Mouse (Mus musculus): ENCODE data around the gene Gm49711. TPM values are rescaled to one million over a fixed set of nuclear protein-coding genes. Genes with fewer than 3 reads are reported as not detected.

The Gm49711 gene
- total and polyA plus RNA-seq, 3 experiments, result not detected

DNA sequence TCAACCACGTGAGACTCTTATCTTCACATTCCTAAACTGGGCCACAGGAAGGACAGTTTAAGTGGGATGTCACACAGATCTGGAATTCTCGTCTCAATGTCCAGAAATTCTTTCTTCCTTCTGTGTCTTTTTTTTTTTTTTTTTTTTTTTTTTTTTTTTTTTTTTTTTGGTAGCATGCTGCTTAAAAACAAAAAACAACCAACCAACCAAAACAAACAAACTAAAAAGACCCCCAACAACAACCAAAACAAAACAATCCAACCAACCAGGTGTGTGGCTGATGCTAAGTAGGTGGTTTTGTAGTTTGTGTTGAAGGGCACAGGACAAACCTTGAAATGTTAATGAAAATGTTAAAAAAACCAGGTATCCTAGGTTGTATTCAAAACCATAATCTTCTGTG lies 1.4 kb upstream of the Gm49711 start:
- no peak overlapping the region for H3K4me3 ChIP-seq (replicated peaks in 1 of 3; ENCODE audit: low read depth in 2 of 3, low read length in 2 of 3, poor library complexity in 1 of 3)
- H3K4me2 ChIP-seq (ENCODE audit: insufficient read depth, low read depth, poor library complexity, severe bottlenecking), result no peak overlapping the region
- no peak overlapping the region for H3K27ac ChIP-seq (ENCODE audit: insufficient read depth, low read depth)
- H3K36me3 ChIP-seq (replicated peaks in 1 of 2; ENCODE audit: control insufficient read depth in 1 of 2, insufficient read depth in 1 of 2, low read length in 1 of 2), result peaks cover 0 to 25% of the 10 kb centered on the region in 2 experiments
- peaks cover 16% of the 10 kb centered on the region for H3K9me3 ChIP-seq (replicated peaks; ENCODE audit: low read length)
- in situ Hi-C loops (cut with MboI; ENCODE audit: low pct_ligation_motif_present, low pct_unique_long_range_greater_than_20kb, low sequenced_read_pairs) (no loop called here), dilution Hi-C loops (cut with MboI; ENCODE audit: extremely low pct_ligation_motif_present, extremely low pct_unique_long_range_greater_than_20kb, low sequenced_read_pairs) (no loop called here)
- H3K79me2 ChIP-seq (replicated peaks; ENCODE audit: control insufficient read depth, extremely low read depth, insufficient read depth, poor library complexity, severe bottlenecking), result 0 out of 2 replicates have a peak, but pooled peaks cover 3% of the 10 kb centered on the region
- no peak overlapping the region for H3K9ac ChIP-seq (ENCODE audit: insufficient read depth, low read depth)
- no peak for DNase-seq (ENCODE audit: extremely low read depth)
- TF ChIP-seq MAZ (IDR thresholded peaks at IDR 0.05; ENCODE audit: low read depth, low read length) (no peak), POLR2AphosphoS2 (IDR thresholded peaks at IDR 0.05; ENCODE audit: low read depth, low read length) (no peak), SIN3A (IDR thresholded peaks at IDR 0.05; ENCODE audit: low read length) (no peak), ZNF384 (IDR thresholded peaks at IDR 0.05; ENCODE audit: low read depth, low read length) (peak; percentile 75)
- H3K27me3 ChIP-seq (replicated peaks), result peaks cover 4% of the 10 kb centered on the region
- H3K4me1 ChIP-seq (ENCODE audit: control insufficient read depth in 1 of 2, insufficient read depth in 2 of 2), result peaks cover 6 to 29% of the 10 kb centered on the region in 2 experiments

GRCm38 (mm10) chr16:92057456-92057851 lies 662 bp upstream of the Gm49711 start:
- Histone ChIP-seq H3K4me3 (replicated peaks in 1 of 3; ENCODE audit: low read depth in 2 of 3, low read length in 2 of 3, poor library complexity in 1 of 3) (peak overlapping the region; percentile 61 to 92 (median 76)), H3K27ac (ENCODE audit: insufficient read depth, low read depth) (no peak overlapping the region)
- in situ Hi-C loops (cut with MboI; ENCODE audit: low pct_ligation_motif_present, low pct_unique_long_range_greater_than_20kb, low sequenced_read_pairs), result no loop called here

GRCm38 (mm10) chr16:92058644-92059620 lies 816 bp downstream of the Gm49711 start:
- H3K4me3 ChIP-seq (replicated peaks in 1 of 3; ENCODE audit: low read depth in 2 of 3, low read length in 2 of 3, poor library complexity in 1 of 3), result peak overlapping the region; percentile 82 to 92 (median 83)
- H3K9me3 ChIP-seq (replicated peaks; ENCODE audit: low read length), result peaks cover 8% of the 10 kb centered on the region
- dilution Hi-C loops (cut with MboI; ENCODE audit: extremely low pct_ligation_motif_present, extremely low pct_unique_long_range_greater_than_20kb, low sequenced_read_pairs), result no loop called here
- peaks cover under 1 to 45% of the 10 kb centered on the region in 2 experiments for H3K36me3 ChIP-seq (replicated peaks in 1 of 2; ENCODE audit: control insufficient read depth in 1 of 2, insufficient read depth in 1 of 2, low read length in 1 of 2)
- peak; percentile 36 for DNase-seq (ENCODE audit: extremely low read depth)
- H3K27ac ChIP-seq (ENCODE audit: insufficient read depth, low read depth), result no peak overlapping the region
- H3K4me1 ChIP-seq (ENCODE audit: control insufficient read depth in 1 of 2, insufficient read depth in 2 of 2), result peaks cover 3 to 44% of the 10 kb centered on the region in 2 experiments
- 0 out of 2 replicates have a peak, but pooled peaks cover 3% of the 10 kb centered on the region for H3K79me2 ChIP-seq (replicated peaks; ENCODE audit: control insufficient read depth, extremely low read depth, insufficient read depth, poor library complexity, severe bottlenecking)
- peak overlapping the region; percentile 78 for H3K9ac ChIP-seq (ENCODE audit: insufficient read depth, low read depth)
- no peaks in the 10 kb centered on the region for H3K27me3 ChIP-seq (replicated peaks)
- 0 out of 2 replicates have a peak, but pooled peaks have one; percentile 41 for TF ChIP-seq TBP (conservative IDR thresholded peaks at IDR 0.05; ENCODE audit: low read depth, low read length)
- TF ChIP-seq SIN3A (IDR thresholded peaks at IDR 0.05; ENCODE audit: low read length), result 0 out of 2 replicates have a peak, but pooled peaks have one; percentile 1
- peak; percentile 33 for TF ChIP-seq ZNF384 (IDR thresholded peaks at IDR 0.05; ENCODE audit: low read depth, low read length)
- TF ChIP-seq MAZ (IDR thresholded peaks at IDR 0.05; ENCODE audit: low read depth, low read length), result 0 out of 2 replicates have a peak, but pooled peaks have one; percentile 8
- TF ChIP-seq PAX5 (IDR thresholded peaks at IDR 0.05; ENCODE audit: low read length), result no peak
- TF ChIP-seq UBTF (IDR thresholded peaks at IDR 0.05; ENCODE audit: low read depth, low read length), result peak; percentile 73
- no peak; the same call in 1 of the 2 replicates for TF ChIP-seq CHD1 (IDR thresholded peaks at IDR 0.05; ENCODE audit: low read depth, low read length)
- in situ Hi-C loops (cut with MboI; ENCODE audit: low pct_ligation_motif_present, low pct_unique_long_range_greater_than_20kb, low sequenced_read_pairs), result no loop called here
- peak overlapping the region; percentile 88 for H3K4me2 ChIP-seq (ENCODE audit: insufficient read depth, low read depth, poor library complexity, severe bottlenecking)

More at GRCm38 (mm10) chr16:92057456-92057851, 662 bp upstream of the Gm49711 start:
- Histone ChIP-seq H3K36me3 (replicated peaks in 1 of 2; ENCODE audit: control insufficient read depth in 1 of 2, insufficient read depth in 1 of 2, low read length in 1 of 2) (peaks cover 0 to 33% of the 10 kb centered on the region in 2 experiments), H3K27me3 (replicated peaks) (peaks cover under 1% of the 10 kb centered on the region), H3K9ac (ENCODE audit: insufficient read depth, low read depth) (peak overlapping the region; percentile 81), H3K4me1 (ENCODE audit: control insufficient read depth in 1 of 2, insufficient read depth in 2 of 2) (peaks cover 6 to 36% of the 10 kb centered on the region in 2 experiments), H3K9me3 (replicated peaks; ENCODE audit: low read length) (peaks cover 15% of the 10 kb centered on the region), H3K4me2 (ENCODE audit: insufficient read depth, low read depth, poor library complexity, severe bottlenecking) (peak overlapping the region; percentile 77), H3K79me2 (replicated peaks; ENCODE audit: control insufficient read depth, extremely low read depth, insufficient read depth, poor library complexity, severe bottlenecking) (0 out of 2 replicates have a peak, but pooled peaks cover 3% of the 10 kb centered on the region)
- TF ChIP-seq USF1 (IDR thresholded peaks at IDR 0.05; ENCODE audit: low read depth, low read length), result no peak
- TF ChIP-seq CHD1 (IDR thresholded peaks at IDR 0.05; ENCODE audit: low read depth, low read length), result no peak
- no peak for TF ChIP-seq TCF12 (IDR thresholded peaks at IDR 0.05; ENCODE audit: low read depth, low read length)
- TF ChIP-seq MEF2A (IDR thresholded peaks at IDR 0.05; ENCODE audit: borderline replicate concordance, low read depth, low read length), result no peak
- no peak for TF ChIP-seq NRF1 (IDR thresholded peaks at IDR 0.05; ENCODE audit: low read depth, low read length)
- TF ChIP-seq ZNF384 (IDR thresholded peaks at IDR 0.05; ENCODE audit: low read depth, low read length), result no peak
- dilution Hi-C loops (cut with MboI; ENCODE audit: extremely low pct_ligation_motif_present, extremely low pct_unique_long_range_greater_than_20kb, low sequenced_read_pairs), result no loop called here
- no peak for DNase-seq (ENCODE audit: extremely low read depth)
